Mouse (Mus musculus): ENCODE data around the gene Kctd8. TPM values are rescaled to one million over a fixed set of nuclear protein-coding genes. Genes with fewer than 3 reads are reported as not detected.

Gene Kctd8
- polyA plus RNA-seq, 1 experiment from 2014 or later = 25.4 TPM

DNA sequence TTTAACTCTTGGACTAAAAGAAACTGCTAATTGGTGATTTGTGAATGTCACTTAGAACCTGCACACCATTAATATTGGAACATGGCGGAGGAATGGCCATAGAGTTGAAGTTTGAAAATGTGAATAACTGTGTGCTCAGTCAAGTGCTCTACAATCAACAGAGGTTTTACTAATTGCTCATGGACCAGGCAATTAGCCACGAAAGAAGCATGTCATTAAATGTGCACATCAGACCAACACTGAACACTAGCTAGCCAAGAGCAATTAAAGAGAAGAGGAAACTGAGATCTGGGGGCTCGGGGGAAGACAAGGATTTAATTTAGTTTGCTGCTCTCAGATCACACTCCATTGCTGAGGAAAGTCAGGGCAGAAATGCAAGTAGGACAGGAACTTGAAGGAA lies 126.3 kb downstream of the Kctd8 start:
- WGBS = 76% methylated on average over 3 of the region's 3 CpGs
- H3K4me3 ChIP-seq (replicated peaks; ENCODE audit: low read length) = no peak overlapping the region
- ATAC-seq (ENCODE audit: low FRiP score) = no peak
- H3K27ac ChIP-seq = no peak overlapping the region
- no peaks in the 10 kb centered on the region for H3K27me3 ChIP-seq (ENCODE audit: control insufficient read depth, insufficient read depth, low read length)
- DNase-seq (ENCODE audit: low spot score) = no peak
- H3K36me3 ChIP-seq (replicated peaks; ENCODE audit: control insufficient read depth, insufficient read depth) = no peaks in the 10 kb centered on the region
- H3K4me2 ChIP-seq (replicated peaks) = no peak overlapping the region
- H3K4me1 ChIP-seq (replicated peaks; ENCODE audit: control insufficient read depth, insufficient read depth, low read length) = no peaks in the 10 kb centered on the region
- no peak overlapping the region for H3K9ac ChIP-seq
- no peaks in the 10 kb centered on the region for H3K9me3 ChIP-seq (ENCODE audit: control insufficient read depth, low read length)

DNA sequence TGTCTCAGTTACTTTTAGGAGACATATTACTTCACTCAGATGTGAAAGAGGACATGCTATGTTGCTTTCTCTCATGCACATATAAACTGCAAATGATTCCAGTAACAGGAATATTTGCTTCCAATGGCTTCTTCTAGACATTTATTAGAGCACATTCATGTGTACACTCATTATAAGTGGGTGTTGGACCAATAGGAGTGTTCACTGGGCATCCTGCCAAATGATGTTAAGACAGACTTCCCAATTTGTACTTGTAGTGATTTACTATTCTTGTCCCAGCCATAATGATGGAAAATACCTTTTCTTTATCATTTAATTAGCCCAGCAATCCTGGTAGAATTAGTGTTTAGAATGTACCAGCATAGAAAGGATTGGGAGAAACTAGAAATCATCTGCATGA lies 132.1 kb downstream of the Kctd8 start:
- Histone ChIP-seq H3K36me3 (replicated peaks; ENCODE audit: control insufficient read depth, insufficient read depth) (no peaks in the 10 kb centered on the region), H3K27ac (no peak overlapping the region), H3K4me3 (replicated peaks; ENCODE audit: low read length) (no peak overlapping the region), H3K4me1 (replicated peaks; ENCODE audit: control insufficient read depth, insufficient read depth, low read length) (no peaks in the 10 kb centered on the region), H3K27me3 (ENCODE audit: control insufficient read depth, insufficient read depth, low read length) (no peaks in the 10 kb centered on the region), H3K4me2 (replicated peaks) (no peak overlapping the region), H3K9ac (no peak overlapping the region), H3K9me3 (ENCODE audit: control insufficient read depth, low read length) (no peaks in the 10 kb centered on the region)
- ATAC-seq (ENCODE audit: low FRiP score) (no peak), DNase-seq (ENCODE audit: low spot score) (no peak)

DNA sequence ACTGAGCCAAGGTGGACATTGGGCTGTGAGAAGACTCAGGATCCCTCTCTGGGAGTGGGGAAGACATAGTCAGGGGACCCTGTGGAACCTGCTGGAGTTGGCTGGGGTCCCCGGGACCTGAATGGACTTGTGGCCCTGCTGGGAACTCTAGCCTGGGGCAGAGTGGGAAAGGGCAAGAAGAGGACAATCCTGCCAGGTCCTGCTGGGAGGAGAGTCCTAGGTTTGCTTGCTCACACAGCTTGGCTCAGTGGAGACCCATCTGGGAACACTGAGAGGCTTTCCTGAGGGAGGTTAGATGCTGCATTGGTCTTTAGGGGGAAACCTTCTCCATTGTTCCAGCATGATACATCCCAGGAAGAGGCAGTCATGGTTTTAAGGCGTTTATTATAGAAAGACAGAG lies 133.8 kb downstream of the Kctd8 start:
- no peak overlapping the region for H3K27ac ChIP-seq
- H3K9me3 ChIP-seq (ENCODE audit: control insufficient read depth, low read length) = no peaks in the 10 kb centered on the region
- H3K4me2 ChIP-seq (replicated peaks) = no peak overlapping the region
- H3K4me3 ChIP-seq (replicated peaks; ENCODE audit: low read length) = no peak overlapping the region
- ATAC-seq (ENCODE audit: low FRiP score) (no peak), DNase-seq (ENCODE audit: low spot score) (no peak)
- no peaks in the 10 kb centered on the region for H3K27me3 ChIP-seq (ENCODE audit: control insufficient read depth, insufficient read depth, low read length)
- H3K4me1 ChIP-seq (replicated peaks; ENCODE audit: control insufficient read depth, insufficient read depth, low read length) = no peaks in the 10 kb centered on the region
- no peaks in the 10 kb centered on the region for H3K36me3 ChIP-seq (replicated peaks; ENCODE audit: control insufficient read depth, insufficient read depth)
- WGBS = 71% methylated on average over 2 of the region's 2 CpGs
- H3K9ac ChIP-seq = no peak overlapping the region

DNA sequence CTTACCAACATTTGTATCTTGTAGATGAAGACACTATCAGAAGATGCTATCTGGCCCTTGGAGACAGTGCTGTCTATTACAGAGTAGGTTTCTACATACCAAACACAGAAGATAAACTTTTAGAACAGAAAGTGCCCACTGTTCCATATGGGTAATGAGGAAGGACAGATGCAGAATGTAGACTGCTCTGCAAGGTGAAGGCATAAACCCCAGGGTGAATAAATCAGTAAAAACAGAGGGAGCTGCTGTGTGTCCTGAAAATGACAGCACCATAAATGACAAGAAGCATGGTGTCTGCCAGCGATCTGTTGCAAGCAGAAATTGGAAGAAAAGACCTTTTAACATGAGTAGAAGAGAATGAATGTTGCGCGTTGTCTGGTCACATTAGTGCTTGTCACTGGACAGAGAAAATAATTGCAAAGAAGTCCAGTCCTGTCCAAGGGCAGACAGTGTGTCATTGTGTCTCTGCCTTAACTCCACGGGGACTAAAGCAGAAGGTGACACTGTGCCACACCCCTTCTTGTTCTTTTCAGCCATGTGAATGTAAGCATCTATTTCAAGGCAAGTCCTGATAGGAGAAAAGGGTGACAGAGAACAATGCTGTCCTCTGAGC lies 181.5 kb downstream of the Kctd8 start:
- no peak overlapping the region for H3K4me3 ChIP-seq (replicated peaks; ENCODE audit: low read length)
- no peak for DNase-seq (ENCODE audit: low spot score)
- H3K9me3 ChIP-seq (ENCODE audit: control insufficient read depth, low read length) = no peaks in the 10 kb centered on the region
- no peak overlapping the region for H3K4me2 ChIP-seq (replicated peaks)
- no peaks in the 10 kb centered on the region for H3K36me3 ChIP-seq (replicated peaks; ENCODE audit: control insufficient read depth, insufficient read depth)
- no peak for ATAC-seq (ENCODE audit: low FRiP score)
- no peaks in the 10 kb centered on the region for H3K4me1 ChIP-seq (replicated peaks; ENCODE audit: control insufficient read depth, insufficient read depth, low read length)
- WGBS = 68% methylated on average over 4 of the region's 4 CpGs
- H3K27me3 ChIP-seq (ENCODE audit: control insufficient read depth, insufficient read depth, low read length) = no peaks in the 10 kb centered on the region
- H3K9ac ChIP-seq = no peak overlapping the region
- H3K27ac ChIP-seq = no peak overlapping the region

DNA sequence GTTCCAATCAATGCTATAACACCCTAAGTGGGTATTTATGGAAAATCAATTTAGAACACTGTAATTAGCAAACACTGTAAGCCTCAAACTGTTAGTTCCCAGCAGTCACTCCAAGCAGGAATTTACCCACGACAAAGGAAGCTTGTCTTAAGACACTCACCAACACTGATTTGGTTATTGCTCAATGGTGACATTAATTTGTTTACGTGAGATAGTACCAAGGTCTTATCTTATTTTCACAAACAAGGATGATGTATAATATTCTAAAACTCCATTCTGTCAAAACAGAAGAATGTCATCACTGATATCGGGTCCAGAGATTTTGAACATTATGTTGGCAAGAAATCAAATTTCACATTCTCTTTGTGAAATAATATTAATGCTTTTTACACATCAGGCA lies 185.0 kb downstream of the Kctd8 start:
- no peaks in the 10 kb centered on the region for H3K27me3 ChIP-seq (ENCODE audit: control insufficient read depth, insufficient read depth, low read length)
- H3K4me2 ChIP-seq (replicated peaks) = no peak overlapping the region
- no peak overlapping the region for H3K27ac ChIP-seq
- ATAC-seq (ENCODE audit: low FRiP score) = no peak
- H3K36me3 ChIP-seq (replicated peaks; ENCODE audit: control insufficient read depth, insufficient read depth) = no peaks in the 10 kb centered on the region
- H3K4me1 ChIP-seq (replicated peaks; ENCODE audit: control insufficient read depth, insufficient read depth, low read length) = no peaks in the 10 kb centered on the region
- no peak overlapping the region for H3K4me3 ChIP-seq (replicated peaks; ENCODE audit: low read length)
- no peak for DNase-seq (ENCODE audit: low spot score)
- 83% methylated on average over 3 of the region's 3 CpGs for whole genome bisulfite sequencing
- no peak overlapping the region for H3K9ac ChIP-seq
- H3K9me3 ChIP-seq (ENCODE audit: control insufficient read depth, low read length) = no peaks in the 10 kb centered on the region

DNA sequence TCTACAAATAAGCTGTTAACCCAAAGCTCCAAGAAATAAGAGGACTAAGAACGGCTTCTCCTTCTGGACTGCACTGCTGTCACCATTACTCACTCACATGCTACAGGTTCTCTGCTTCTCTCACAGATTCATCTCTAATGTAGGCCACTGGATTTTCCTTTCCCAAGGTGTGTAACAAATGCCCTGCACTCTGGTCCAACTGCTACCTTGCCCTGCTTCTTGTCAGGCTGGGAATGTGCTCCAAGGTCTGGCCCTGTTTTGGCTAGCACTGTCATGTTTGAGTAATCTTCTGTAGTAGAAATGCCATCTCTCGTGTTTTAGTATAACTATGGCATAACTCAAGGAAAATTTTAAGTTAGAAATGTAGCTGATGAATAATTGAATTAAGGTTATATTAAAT lies 195.7 kb downstream of the Kctd8 start:
- Histone ChIP-seq H3K4me3 (replicated peaks; ENCODE audit: low read length) (no peak overlapping the region), H3K9me3 (ENCODE audit: control insufficient read depth, low read length) (no peaks in the 10 kb centered on the region), H3K4me2 (replicated peaks) (no peak overlapping the region), H3K27ac (no peak overlapping the region), H3K36me3 (replicated peaks; ENCODE audit: control insufficient read depth, insufficient read depth) (no peaks in the 10 kb centered on the region), H3K4me1 (replicated peaks; ENCODE audit: control insufficient read depth, insufficient read depth, low read length) (no peaks in the 10 kb centered on the region), H3K27me3 (ENCODE audit: control insufficient read depth, insufficient read depth, low read length) (no peaks in the 10 kb centered on the region), H3K9ac (no peak overlapping the region)
- DNase-seq (ENCODE audit: low spot score) (no peak), ATAC-seq (ENCODE audit: low FRiP score) (no peak)
- WGBS = 85% methylated on average over 2 of the region's 2 CpGs

DNA sequence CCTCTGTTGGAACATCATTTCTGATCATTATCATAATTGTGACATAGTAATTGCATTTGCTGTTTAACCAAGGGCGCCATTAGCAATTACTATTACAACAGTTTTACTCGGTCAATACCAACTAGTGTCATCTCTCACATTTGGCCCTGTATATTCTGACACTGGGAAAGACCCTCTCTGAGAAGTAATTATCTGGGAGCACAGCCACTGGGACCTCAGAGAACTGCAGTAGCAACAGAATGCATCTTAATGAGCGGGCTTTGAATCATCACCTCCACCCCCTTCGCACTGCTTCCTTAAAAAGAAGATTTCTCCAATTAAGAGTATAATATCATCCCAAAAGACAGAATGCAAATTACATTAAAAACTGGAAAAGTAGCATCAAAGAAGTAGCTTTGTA lies 200.4 kb downstream of the Kctd8 start:
- H3K9me3 ChIP-seq (ENCODE audit: control insufficient read depth, low read length) = no peaks in the 10 kb centered on the region
- no peaks in the 10 kb centered on the region for H3K27me3 ChIP-seq (ENCODE audit: control insufficient read depth, insufficient read depth, low read length)
- H3K36me3 ChIP-seq (replicated peaks; ENCODE audit: control insufficient read depth, insufficient read depth) = no peaks in the 10 kb centered on the region
- no peak overlapping the region for H3K4me2 ChIP-seq (replicated peaks)
- H3K4me3 ChIP-seq (replicated peaks; ENCODE audit: low read length) = no peak overlapping the region
- no peak for DNase-seq (ENCODE audit: low spot score)
- no peak overlapping the region for H3K9ac ChIP-seq
- ATAC-seq (ENCODE audit: low FRiP score) = no peak
- H3K4me1 ChIP-seq (replicated peaks; ENCODE audit: control insufficient read depth, insufficient read depth, low read length) = no peaks in the 10 kb centered on the region
- H3K27ac ChIP-seq = no peak overlapping the region
- 70% methylated on average over 4 of the region's 4 CpGs for WGBS

DNA sequence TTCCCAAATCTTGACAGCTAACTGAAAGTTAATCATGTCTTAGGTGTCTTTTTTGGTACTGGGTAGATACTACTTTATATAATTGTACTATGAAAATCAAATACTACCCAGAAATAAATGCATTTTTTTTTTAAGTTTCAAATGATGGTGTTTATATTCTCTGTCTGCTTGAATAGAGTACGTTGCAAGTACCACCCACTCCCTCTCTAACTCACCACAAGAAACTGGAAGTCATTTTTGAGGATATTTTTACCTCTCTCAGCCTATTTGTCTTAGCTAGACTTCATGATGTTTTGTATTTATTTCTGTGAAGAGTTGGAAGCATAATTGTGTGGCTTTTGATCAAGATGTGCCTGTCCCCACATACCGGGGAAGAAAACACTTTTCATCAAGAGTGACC lies 232.8 kb downstream of the Kctd8 start:
- Histone ChIP-seq H3K9ac (no peak overlapping the region), H3K36me3 (replicated peaks; ENCODE audit: control insufficient read depth, insufficient read depth) (no peaks in the 10 kb centered on the region), H3K4me1 (replicated peaks; ENCODE audit: control insufficient read depth, insufficient read depth, low read length) (no peaks in the 10 kb centered on the region), H3K9me3 (ENCODE audit: control insufficient read depth, low read length) (no peaks in the 10 kb centered on the region), H3K4me2 (replicated peaks) (no peak overlapping the region), H3K4me3 (replicated peaks; ENCODE audit: low read length) (no peak overlapping the region), H3K27ac (no peak overlapping the region), H3K27me3 (ENCODE audit: control insufficient read depth, insufficient read depth, low read length) (no peaks in the 10 kb centered on the region)
- ATAC-seq (ENCODE audit: low FRiP score) (no peak), DNase-seq (ENCODE audit: low spot score) (no peak)
- 77% methylated on average over 2 of the region's 2 CpGs for WGBS

DNA sequence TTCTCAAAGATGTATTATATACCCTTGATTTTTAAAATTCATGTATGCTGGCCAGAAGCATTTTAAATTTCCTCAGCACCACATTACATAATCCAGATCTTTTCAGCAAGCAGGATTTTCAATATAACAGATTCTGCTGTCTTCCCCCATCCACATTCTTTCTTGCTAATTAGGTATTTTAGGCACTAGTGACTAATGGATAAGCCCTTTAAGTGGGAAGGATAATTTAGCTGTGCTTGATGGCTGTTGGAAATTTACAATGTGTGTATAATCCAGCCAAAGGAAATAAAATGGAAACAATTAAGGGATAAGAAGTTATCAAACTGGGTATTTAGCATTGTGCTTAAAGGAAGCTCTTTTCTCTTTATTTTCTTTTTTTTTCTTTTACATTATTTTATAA lies 252.6 kb downstream of the Kctd8 start:
- H3K9ac ChIP-seq = no peak overlapping the region
- H3K4me1 ChIP-seq (replicated peaks; ENCODE audit: control insufficient read depth, insufficient read depth, low read length) = no peaks in the 10 kb centered on the region
- no peak overlapping the region for H3K4me2 ChIP-seq (replicated peaks)
- H3K27me3 ChIP-seq (ENCODE audit: control insufficient read depth, insufficient read depth, low read length) = no peaks in the 10 kb centered on the region
- H3K4me3 ChIP-seq (replicated peaks; ENCODE audit: low read length) = no peak overlapping the region
- DNase-seq (ENCODE audit: low spot score) (no peak), ATAC-seq (ENCODE audit: low FRiP score) (no peak)
- no peaks in the 10 kb centered on the region for H3K9me3 ChIP-seq (ENCODE audit: control insufficient read depth, low read length)
- H3K27ac ChIP-seq = no peak overlapping the region
- no peaks in the 10 kb centered on the region for H3K36me3 ChIP-seq (replicated peaks; ENCODE audit: control insufficient read depth, insufficient read depth)
